Mouse (Mus musculus) lung, postnatal 36 days (tissue): Measurements from ENCODE around the gene Zfhx2.

Experiments
- DNase-seq: peaks from one replicate; pipeline ENCODE4 v3.0.0; 2022; ENCODE audit warnings: mixed read lengths

Gene Zfhx2

DNA sequence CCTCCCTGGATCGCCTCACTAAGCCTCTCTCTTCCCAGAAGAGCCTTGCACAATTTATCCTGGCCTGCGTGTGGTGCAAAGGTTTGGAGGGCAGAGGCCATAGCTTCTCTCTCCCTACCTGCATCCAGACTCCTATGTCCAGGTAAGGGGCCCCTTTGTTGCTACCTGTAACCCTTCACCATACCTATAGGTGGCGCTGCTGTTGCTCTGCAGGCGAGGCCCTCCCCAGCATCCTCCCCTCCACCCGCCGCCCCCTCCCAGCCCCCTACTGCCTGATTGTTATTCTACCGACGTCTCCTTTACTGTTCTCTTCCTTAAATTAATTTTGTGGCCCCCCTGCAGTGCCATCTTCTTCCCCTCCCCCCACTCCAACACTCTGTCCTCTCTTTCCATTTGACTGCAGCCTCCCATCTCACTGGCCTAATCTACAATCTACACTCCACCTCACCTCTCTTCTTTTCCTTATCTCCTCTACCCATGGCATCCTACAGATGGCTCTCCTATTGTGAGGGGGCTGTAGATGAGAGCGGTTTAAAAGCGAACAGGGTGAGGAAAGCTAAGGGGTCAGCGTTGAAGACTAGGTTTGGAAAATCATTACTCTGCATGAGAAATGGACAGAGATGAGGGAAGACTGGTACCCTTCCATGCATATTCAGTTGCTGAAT, 63.0 kb downstream of the Zfhx2 start:
- DNase-seq = peak; percentile 21

DNA sequence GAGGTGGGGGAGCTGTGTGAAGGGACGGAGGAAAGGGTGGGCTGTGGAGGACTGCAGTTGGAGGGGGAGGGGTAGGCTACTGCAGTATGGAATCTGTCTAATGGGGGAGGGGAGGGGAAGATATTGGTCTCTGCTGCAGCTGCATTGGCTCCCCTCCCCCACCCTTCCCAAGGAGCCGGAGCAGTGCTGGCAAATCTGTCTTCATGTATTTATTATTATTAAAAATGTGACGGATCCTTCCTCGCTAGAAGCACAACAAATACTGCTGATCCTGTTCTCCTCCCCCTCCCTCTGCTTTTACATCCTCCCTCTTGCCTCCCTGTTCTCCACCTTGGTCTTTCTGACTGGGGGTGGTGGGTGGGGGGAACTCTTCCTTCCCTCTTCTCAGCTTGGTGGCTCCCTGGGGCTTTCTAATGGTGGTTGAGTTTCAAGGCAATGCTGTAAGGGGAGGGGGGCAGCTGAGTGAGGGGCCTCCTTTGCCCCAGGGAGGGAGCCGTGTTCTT, 63.7 kb downstream of the Zfhx2 start:
- no peak for DNase-seq

DNA sequence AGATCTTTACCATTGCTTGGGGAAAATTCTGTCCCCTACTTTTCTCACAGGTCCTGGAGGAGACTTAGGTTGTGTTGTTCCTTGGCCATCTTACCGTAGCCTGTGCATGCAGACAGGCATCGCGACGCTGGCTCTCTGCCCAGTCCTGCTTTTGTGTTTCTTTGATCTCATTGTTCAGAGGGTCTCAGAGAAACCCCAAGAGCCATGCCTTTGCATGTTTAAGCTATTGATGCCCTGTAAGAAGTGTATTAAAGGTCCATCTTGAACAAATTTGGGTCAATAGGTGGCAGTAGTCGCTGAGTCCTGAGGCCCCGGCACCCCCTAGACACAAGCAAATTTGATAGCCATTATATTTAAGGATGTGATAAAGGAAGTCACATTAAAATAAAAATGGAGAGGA, 64.5 kb downstream of the Zfhx2 start:
- DNase-seq = no peak

DNA sequence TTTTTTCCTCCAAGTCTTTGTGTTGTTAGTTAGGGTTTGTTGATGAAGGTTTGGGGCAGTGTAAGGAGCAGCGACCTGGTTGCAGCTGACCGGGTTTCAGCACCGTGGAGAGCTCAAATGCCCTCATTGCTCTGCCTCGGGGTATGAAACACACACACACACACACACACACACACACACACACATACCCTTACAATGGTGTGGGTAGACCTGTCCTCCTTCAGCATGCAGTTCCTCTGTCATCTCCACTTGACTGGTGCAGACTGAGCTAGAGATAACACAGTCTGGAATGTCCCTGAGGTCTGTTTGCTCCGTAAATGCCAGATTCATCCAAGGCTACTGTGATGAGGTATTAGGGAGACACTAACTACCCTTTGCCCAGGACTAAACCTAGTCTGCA, 64.9 kb downstream of the Zfhx2 start:
- DNase-seq = no peak

DNA sequence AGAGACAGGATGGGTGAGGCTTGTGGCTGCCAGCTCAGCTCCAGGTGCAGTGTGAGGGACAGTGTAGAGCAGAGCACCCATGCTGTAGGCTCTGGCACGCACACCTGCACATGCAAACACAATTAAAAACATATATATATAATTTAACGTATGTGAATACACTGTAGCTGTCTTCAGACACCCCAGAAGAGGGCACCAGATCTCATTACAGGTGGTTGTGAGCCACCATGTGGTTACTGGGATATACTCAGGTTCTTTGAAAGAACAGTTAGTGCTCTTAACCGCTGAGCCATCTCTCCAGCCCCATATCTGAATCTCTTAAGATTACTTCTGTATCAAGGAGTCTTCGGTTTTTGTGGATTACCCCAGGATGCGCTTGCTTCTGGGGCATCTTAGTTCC, 66.6 kb downstream of the Zfhx2 start:
- no peak for DNase-seq

DNA sequence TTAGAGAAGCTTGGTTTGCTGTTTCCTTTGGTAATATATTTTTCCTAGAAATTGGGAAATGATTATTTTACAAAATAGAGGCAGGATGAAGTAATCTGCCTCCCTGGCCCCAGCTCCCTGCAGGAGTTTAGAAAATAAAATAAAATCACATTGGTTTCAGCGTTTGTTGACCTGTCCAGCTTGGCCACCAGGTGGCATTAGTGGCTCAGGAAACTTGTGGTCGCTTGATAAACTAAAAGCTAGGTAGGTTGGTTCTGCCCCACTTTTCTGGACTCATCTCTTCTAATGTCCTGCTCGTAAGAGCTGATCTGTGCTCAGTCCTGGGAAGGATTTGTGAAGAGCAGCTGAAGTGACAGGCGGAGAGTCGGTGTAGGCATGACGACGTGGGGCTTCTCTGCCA, 67.9 kb downstream of the Zfhx2 start:
- peak; percentile 65 for DNase-seq

DNA sequence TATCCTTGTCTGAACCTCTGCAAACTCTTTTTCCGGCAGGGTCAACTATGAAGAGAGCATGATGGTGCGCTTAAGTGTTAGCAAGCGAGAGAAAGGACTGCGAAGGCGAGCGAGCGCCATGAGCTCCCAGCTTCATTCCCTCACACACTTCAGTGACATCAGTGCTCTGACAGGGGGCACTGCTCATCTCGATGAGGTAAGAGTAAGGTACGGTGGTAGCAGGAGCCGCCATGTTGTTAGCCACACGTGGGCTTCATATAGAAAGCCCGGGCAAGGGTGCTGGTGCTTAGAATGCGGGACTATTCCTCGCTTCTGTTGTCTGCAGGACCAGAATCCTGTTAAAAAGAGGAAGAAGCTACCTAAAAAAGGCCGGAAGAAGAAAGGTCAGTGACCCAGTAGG, 69.1 kb downstream of the Zfhx2 start:
- no peak for DNase-seq

DNA sequence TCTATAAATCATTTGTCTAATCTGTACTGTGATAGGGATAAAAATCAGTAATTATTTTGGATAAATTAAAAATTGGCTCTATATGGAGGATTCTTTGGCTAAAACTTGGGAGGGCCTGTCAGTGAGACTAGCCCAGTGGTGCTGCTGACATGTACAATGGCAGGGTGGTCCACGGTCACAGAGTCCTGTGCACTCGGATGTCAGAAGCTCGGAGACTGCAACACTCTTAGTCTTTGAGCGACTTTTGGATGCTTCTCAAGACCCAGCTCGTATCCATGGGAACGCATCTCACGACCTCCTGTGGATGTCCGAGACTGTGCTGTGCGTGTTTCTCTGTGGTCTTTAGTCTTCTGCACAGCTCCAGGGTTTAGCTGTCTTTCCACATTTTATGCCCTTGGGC, 71.7 kb downstream of the Zfhx2 start:
- no peak for DNase-seq

DNA sequence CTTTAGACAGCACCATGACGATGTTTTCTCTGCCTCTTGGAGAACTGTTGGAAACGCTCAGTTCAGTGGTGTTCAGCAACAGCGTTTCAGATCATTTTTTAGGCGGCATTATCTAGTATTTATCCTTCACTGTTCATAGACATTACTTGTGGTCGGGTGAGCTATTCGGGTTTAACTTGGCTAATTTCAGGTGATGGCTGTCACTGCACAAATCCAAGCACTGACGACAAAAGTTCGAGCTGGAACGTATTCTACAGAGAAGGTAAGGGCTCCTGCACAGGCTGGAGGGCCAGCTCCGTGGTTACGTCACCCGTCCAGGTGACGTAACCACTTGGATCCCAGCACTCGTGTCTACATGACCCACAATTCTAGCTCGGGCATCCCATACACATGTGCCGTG, 75.2 kb downstream of the Zfhx2 start:
- no peak for DNase-seq

DNA sequence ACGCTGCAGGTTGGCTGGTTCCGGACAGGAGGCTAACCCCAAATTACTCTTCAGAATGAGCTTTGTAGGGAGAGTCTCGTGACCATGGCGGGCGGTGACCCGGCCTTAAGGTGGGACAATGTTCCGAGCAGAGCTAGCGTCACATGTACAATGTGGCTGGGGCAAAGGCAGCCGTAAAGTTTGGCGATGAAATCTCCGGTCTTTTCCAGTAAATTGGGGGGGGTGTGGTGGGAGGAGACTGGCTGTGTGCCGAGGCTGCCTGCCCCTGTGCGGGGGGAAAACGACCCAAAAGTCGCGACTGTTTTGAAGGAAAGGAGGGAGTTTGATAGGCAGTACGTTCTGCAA, 76.4 kb downstream of the Zfhx2 start:
- DNase-seq = no peak

DNA sequence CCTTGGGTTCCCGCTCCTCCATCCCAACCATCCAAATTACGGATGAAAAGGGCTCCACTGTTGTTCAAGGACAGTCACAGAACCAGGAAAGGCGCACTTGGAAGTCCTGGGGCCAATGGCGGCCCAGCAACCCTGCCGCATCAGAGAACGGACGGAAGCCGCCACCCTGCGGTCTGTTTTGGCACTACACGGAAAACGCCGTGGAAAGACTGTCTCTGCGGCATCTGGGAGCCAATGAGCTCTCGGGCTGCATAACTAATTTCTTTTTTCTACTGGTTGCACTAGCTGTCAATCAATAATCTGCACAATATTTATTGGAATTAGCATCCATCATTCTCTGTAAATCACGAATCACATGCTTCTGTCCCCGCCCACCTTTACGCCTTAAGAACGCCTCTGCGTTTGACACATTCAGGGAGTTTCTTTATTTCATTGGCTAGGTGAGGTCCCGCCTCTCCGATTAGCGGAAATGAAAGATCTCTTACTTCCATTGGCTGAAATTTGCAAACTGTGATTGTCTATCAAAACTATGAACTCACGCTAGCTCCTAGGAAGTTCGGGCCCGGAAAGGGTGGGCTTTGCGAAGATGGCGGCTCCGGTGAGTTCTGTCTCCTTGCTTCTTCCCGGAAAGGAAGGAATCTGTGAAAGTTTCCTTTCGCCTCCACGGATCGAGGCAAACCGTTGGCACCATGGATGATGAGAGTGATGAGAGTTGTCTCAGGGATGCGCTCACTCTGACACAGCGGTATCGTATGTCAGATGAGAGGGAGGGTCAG, 76.9 kb downstream of the Zfhx2 start, which contains the start of gene Ngdn:
Gene Ngdn (plus strand): TSS at position 464 of the 776 bp plus-strand sequence.
- DNase-seq = peak; percentile 100

DNA sequence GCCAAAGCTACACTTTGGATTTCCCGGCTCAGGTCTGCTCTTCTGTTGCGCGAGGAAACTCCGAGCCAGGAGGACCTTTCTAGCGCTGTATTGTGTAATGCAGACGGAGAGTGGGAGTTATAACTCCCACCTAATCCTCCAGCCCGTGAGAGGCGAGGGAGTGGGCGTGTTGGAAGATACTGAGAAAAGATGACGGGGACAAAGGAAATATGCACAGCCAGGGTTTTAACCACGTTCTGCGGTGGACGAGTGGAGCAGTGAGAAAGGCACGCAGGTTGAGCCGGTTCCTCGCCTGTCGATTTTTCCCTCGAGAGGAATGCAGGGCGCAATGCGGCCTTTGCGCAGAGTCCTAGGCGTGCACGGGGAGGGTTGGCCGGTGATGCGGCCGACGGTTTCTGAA, 77.5 kb downstream of the Zfhx2 start:
- DNase-seq = no peak

DNA sequence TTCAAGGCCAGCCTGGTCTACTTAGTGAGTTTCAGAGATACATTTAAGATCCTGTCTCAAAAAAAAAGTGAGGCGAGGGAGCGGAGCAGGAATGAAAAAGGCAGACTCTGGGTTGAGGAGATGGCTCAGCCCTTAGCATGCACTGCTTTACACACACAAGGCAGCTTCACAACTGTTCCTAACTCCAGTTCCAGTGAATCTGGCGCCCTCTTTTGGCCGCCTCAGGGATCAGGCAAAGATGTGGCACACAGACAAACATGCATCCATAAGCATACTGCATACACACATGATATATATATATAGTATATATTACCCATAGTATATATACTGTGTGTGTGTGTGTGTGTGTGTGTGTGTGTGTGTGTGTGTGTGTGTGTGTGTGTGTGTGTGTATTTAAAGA, 81.0 kb downstream of the Zfhx2 start:
- peak; percentile 28 for DNase-seq
